Mouse (Mus musculus) liver, embryonic 13.5 days (tissue): ENCODE results near the gene Cd79a. TPM values are rescaled to one million over a fixed set of nuclear protein-coding genes. Genes with fewer than 3 reads are reported as not detected.

ENCODE experiments used
- ATAC-seq: fragments of 200-750 bp; cut with Nextera tagmentation; 2 replicates; pipeline ENCODE4 v1.8.0; 2017; ENCODE audit warnings: low read depth, mild to moderate bottlenecking, moderate number of reproducible peaks, moderate library complexity
- DNase-seq: peaks from one replicate; pipeline ENCODE4 v3.0.0; 2022
- H3K27ac ChIP-seq: fragments of 300-500 bp; sonication (generic); 2 replicates; pipeline ENCODE4 v1.5.1; 2015; ENCODE audit warnings: moderate library complexity, mild to moderate bottlenecking, inconsistent platforms
- H3K27me3 ChIP-seq: fragments of 300-500 bp; sonication (generic); 2 replicates; pipeline ENCODE4 v1.6.1; 2015; ENCODE audit warnings: mild to moderate bottlenecking, inconsistent platforms
- H3K36me3 ChIP-seq: fragments of 300-500 bp; sonication (generic); 2 replicates; pipeline ENCODE4 v1.6.1; 2015; ENCODE audit warnings: mild to moderate bottlenecking, inconsistent platforms
- H3K4me1 ChIP-seq: fragments of 300-500 bp; sonication (generic); replicated peaks from 2 replicates; pipeline ENCODE4 v1.6.1; 2015; ENCODE audit warnings: inconsistent platforms
- H3K4me2 ChIP-seq: fragments of 300-500 bp; sonication (generic); 2 replicates; pipeline ENCODE4 v1.6.1; 2015; ENCODE audit warnings: inconsistent platforms, mild to moderate bottlenecking, moderate library complexity
- H3K4me3 ChIP-seq: fragments of 300-500 bp; sonication (generic); replicated peaks from 2 replicates; pipeline ENCODE4 v1.5.1; 2015; ENCODE audit warnings: mild to moderate bottlenecking, inconsistent platforms
- H3K9ac ChIP-seq: fragments of 300-500 bp; sonication (generic); 2 replicates; pipeline ENCODE4 v1.6.1; 2015; ENCODE audit warnings: mild to moderate bottlenecking, inconsistent platforms
- H3K9me3 ChIP-seq: fragments of 300-500 bp; sonication (generic); replicated peaks from 2 replicates; pipeline ENCODE4 v1.6.1; 2016; ENCODE audit warnings: inconsistent platforms
- WGBS: fragments of 180-500 bp; shearing (Covaris S2); methylation state at CpG from one replicate; pipeline ENCODE4 v1.1.7; 2015; ENCODE audit not compliant: insufficient replicate concordance; 5-methylcytosine and 5-hydroxymethylcytosine counted together
- polyA plus RNA-seq: library from polyadenylated mRNA; unstranded; fragments of >200 nt; fragmentation: Nextera tagmentation; extraction: Ambion mirVana; gene quantifications from 2 replicates; pipeline ENCODE4 v1.2.1, GENCODE M21; 2015

Cd79a gene
- polyA plus RNA-seq, 1 experiment from 2014 or later = 0.61 TPM

DNA sequence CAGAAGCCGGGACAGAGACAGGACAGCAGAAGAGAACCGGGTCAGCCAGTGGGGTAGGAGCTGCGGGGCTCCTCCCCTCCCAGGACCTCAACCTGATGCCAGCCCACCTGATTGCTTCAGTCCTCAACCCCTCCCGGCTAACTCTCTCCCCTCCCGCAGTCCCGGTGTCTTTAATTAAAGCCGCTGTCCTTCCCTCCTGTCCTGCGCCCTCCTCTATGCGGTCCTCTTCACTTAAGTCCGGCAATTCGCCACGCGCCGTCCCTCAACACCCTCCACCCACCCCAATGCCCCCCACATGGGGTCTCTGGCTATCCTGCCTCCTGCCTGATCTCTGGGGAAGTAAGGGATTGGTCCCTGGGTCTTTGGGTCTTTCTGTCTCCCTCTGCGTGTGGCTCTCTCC is 34.5 kb downstream of the Cd79a start:
- peaks cover 8% of the 10 kb centered on the region for H3K36me3 ChIP-seq
- H3K9me3 ChIP-seq = no peaks in the 10 kb centered on the region
- no peak overlapping the region for H3K9ac ChIP-seq
- no peaks in the 10 kb centered on the region for H3K4me1 ChIP-seq
- H3K27me3 ChIP-seq = peaks cover 84% of the 10 kb centered on the region
- DNase-seq = no peak
- WGBS = 3% methylated on average over 15 of the region's 15 CpGs
- no peak for ATAC-seq
- no peak overlapping the region for H3K27ac ChIP-seq
- H3K4me2 ChIP-seq = no peak overlapping the region
- H3K4me3 ChIP-seq = no peak overlapping the region

- DNase-seq (no peak), ATAC-seq (no peak)
- peaks cover 7% of the 10 kb centered on the region; the same call in 1 of the 2 replicates for H3K4me1 ChIP-seq
- no peak overlapping the region for H3K4me2 ChIP-seq
- H3K9me3 ChIP-seq = no peaks in the 10 kb centered on the region
- WGBS = 7% methylated on average over 6 of the region's 6 CpGs
- H3K4me3 ChIP-seq = no peak overlapping the region; the same call in 1 of the 2 replicates
- peaks cover 99% of the 10 kb centered on the region for H3K27me3 ChIP-seq
- H3K9ac ChIP-seq = no peak overlapping the region
- H3K27ac ChIP-seq = no peak overlapping the region
- no peaks in the 10 kb centered on the region for H3K36me3 ChIP-seq
Observed at GRCm38 (mm10) chr7:24943641-24944040, 46.5 kb downstream of the Cd79a start.

GRCm38 (mm10) chr7:24944257-24944950 is 47.2 kb downstream of the Cd79a start, which contains the start of gene Gm4881:
Gene Gm4881 (minus strand): TSS chr7:24944494.
- H3K9ac ChIP-seq = no peak within 1 kb of the TSS
- 2% methylated on average over 67 of the region's 72 CpGs for WGBS
- H3K4me3 ChIP-seq = peak within 1 kb of the TSS; percentile 33
- peaks cover 100% of the 10 kb centered on the region for H3K27me3 ChIP-seq
- DNase-seq (no peak), ATAC-seq (no peak)
- H3K36me3 ChIP-seq = no peaks in the 10 kb centered on the region
- H3K4me1 ChIP-seq = peaks cover 7% of the 10 kb centered on the region; the same call in 1 of the 2 replicates
- peak within 1 kb of the TSS; percentile 48 for H3K4me2 ChIP-seq
- H3K9me3 ChIP-seq = no peaks in the 10 kb centered on the region
- H3K27ac ChIP-seq = no peak within 1 kb of the TSS

- no peak overlapping the region for H3K4me3 ChIP-seq
- H3K36me3 ChIP-seq = no peaks in the 10 kb centered on the region
- H3K9me3 ChIP-seq = no peaks in the 10 kb centered on the region
- no peak overlapping the region for H3K4me2 ChIP-seq
- WGBS = 3% methylated on average over 7 of the region's 7 CpGs
- peaks cover 100% of the 10 kb centered on the region for H3K27me3 ChIP-seq
- H3K4me1 ChIP-seq = peaks cover 7% of the 10 kb centered on the region; the same call in 1 of the 2 replicates
- ATAC-seq = no peak
- H3K9ac ChIP-seq = no peak overlapping the region
- H3K27ac ChIP-seq = no peak overlapping the region
- DNase-seq = no peak
Observed at GRCm38 (mm10) chr7:24947316-24948048, 50.3 kb downstream of the Cd79a start.

- Histone ChIP-seq H3K4me1 (peaks cover 7% of the 10 kb centered on the region; the same call in 1 of the 2 replicates), H3K9ac (no peak overlapping the region), H3K27me3 (peaks cover 100% of the 10 kb centered on the region), H3K4me3 (no peak overlapping the region), H3K36me3 (no peaks in the 10 kb centered on the region), H3K9me3 (no peaks in the 10 kb centered on the region), H3K27ac (no peak overlapping the region), H3K4me2 (no peak overlapping the region)
- no peak for DNase-seq
- ATAC-seq = no peak
- WGBS = 6% methylated on average over 29 of the region's 29 CpGs
Observed at GRCm38 (mm10) chr7:24948774-24949173, 51.6 kb downstream of the Cd79a start.

DNA sequence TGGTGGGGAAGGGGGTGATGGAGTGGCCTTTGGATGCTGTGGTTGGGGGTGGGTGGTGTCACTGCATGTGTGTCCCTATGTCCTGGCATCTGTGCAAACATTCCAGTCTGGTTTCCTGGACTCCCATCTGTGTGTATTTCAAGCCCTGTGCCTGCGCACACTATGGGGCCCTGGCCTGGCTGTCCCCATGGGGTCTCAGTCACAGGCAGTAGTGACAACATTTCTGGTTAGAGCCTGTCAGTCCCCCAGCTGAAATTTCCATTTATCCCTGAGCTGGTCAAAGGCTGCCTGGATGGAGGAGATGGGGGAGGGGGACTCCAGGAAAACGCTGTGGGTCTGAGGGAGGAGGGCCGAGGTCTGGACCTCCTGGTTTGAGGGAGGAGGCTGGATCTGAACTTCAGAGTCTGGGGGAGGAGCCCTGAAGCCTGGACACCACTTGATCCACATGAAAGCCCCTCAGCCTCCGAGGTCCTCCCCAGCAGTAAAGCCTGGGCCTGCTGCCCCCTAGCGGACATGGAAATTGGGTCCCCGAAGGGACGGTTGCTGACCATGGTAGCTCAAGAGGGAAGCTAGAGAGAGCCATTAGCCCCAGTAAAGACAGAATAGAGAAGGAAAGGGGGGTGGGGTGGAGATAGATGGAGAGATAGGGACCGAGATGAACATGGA is 52.9 kb downstream of the Cd79a start:
- DNase-seq (peak; percentile 39), ATAC-seq (0 out of 2 replicates have a peak, but pooled peaks have one; percentile 23)
- Histone ChIP-seq H3K4me2 (no peak overlapping the region), H3K9ac (no peak overlapping the region), H3K27me3 (peaks cover 100% of the 10 kb centered on the region), H3K27ac (no peak overlapping the region), H3K4me1 (no peaks in the 10 kb centered on the region), H3K9me3 (no peaks in the 10 kb centered on the region), H3K36me3 (no peaks in the 10 kb centered on the region), H3K4me3 (no peak overlapping the region)
- WGBS = 3% methylated on average over 8 of the region's 8 CpGs

Other genes starting within 250 kb of the Cd79a start
- not detected in 2 replicates for gene Tex101, start 220.7 kb upstream of the Cd79a start, polyA plus RNA-seq
- gene BC049730, start 188.1 kb upstream of the Cd79a start, polyA plus RNA-seq = not detected in 2 replicates
- gene Gm4763, start 170.5 kb upstream of the Cd79a start, polyA plus RNA-seq = not detected in 2 replicates
- 0.71 and 1.0 TPM in 2 replicates for gene Cd177, start 137.1 kb upstream of the Cd79a start, polyA plus RNA-seq
- 0.32 and 0.59 TPM in 2 replicates for gene Ceacam10, start 120.2 kb upstream of the Cd79a start, polyA plus RNA-seq
- 1.9 and 2.5 TPM in 2 replicates for gene Gm9844, start 35.2 kb upstream of the Cd79a start, polyA plus RNA-seq
- gene Lypd4, start 27.4 kb upstream of the Cd79a start, polyA plus RNA-seq = not detected in 2 replicates
- not detected in 2 replicates for gene Dmrtc2, start 27.3 kb upstream of the Cd79a start, polyA plus RNA-seq
- 1,483 and 1,612 TPM in 2 replicates for gene Rps19, start 13.0 kb upstream of the Cd79a start, polyA plus RNA-seq
- 44.3 and 48.2 TPM in 2 replicates for gene Arhgef1, start 5.5 kb downstream of the Cd79a start, polyA plus RNA-seq
- not detected in 2 replicates for gene Gm4881, start 47.1 kb downstream of the Cd79a start, polyA plus RNA-seq
- 56.4 and 59.5 TPM in 2 replicates for gene Rabac1, start 75.4 kb downstream of the Cd79a start, polyA plus RNA-seq
- gene Atp1a3, start 108.6 kb downstream of the Cd79a start, polyA plus RNA-seq = 0.82 and 0.87 TPM in 2 replicates
- 0.86 and 1.0 TPM in 2 replicates for gene Grik5, start 175.0 kb downstream of the Cd79a start, polyA plus RNA-seq
- 9.7 and 11.1 TPM in 2 replicates for gene Zfp574, start 175.2 kb downstream of the Cd79a start, polyA plus RNA-seq